Mouse (Mus musculus) 416B (cell line): ENCODE measurements around the gene Ear6.
A peak's percentile ranks its signal among the peaks of the same experiment; 100 is the strongest.
"Not testable (repeated sequence)": the region's sequence is repeated elsewhere in the genome, so short reads cannot be mapped to it uniquely, and the experiment has no call there.

ENCODE experiments used
- DNase-seq: peaks from one replicate; pipeline ENCODE4 v3.0.0; 2011; ENCODE audit warnings: low read depth

The Ear6 gene

DNA sequence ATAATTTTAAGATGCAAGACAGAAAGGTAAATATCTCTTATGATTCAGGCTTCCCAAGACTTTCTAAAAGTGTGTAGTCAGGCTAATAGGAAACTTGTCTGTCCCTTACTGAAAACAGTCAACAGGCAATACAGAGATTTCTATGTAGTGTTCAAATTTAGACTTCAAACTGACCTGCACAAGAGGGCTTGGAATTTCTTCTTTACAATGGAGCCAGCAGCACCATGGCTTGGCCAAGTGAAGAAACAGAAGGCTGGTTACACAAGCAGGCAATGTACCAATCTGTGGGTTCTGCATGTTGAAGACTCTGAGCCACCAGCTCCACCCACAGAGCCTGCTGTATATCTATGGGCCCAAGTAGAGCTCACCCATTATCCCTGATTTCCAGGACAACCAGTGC, at the start of gene Ear6:
TSS of gene Ear6 (plus strand) at position 301 of the 400 bp plus-strand sequence.
- DNase-seq = no peak

DNA sequence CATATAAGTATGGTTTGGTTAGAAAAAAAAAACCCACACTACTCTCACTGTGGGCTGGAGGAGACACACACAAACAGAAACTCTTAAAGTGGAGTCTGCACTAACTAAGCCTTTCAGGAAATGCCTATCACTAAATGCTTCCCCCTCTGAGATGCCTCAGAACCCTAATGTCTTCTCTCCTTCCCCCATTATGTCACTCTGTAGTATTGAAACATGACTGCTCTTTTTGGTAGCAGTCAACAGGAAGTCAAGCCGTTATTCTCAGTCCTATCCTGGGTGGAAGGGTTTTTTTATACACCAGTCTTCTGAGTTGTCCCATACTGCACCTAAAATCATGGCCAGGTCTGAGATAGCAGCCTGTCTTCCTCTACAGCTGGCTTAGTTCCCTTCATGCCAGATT, 26.9 kb upstream of the Ear6 start:
- no peak for DNase-seq

DNA sequence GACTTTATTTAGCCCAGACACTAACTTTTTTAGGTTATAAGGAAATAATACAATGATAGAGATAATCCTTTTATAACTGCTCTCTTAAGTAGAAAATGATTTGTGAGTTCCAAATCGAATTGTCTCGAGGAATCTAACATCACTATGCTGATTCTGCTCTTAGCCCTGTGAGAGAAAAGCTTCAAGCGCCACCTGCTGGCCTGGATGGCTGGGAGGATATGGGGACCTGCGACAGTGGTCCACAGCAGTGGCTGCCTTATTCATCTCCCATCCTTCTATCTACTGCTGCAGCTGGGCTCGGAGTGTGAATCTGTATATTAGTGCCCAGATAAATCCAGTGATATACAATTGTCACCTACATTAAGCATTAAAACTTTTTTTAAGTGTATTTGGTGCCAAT, 25.7 kb upstream of the Ear6 start:
- peak; percentile 12 for DNase-seq

DNA sequence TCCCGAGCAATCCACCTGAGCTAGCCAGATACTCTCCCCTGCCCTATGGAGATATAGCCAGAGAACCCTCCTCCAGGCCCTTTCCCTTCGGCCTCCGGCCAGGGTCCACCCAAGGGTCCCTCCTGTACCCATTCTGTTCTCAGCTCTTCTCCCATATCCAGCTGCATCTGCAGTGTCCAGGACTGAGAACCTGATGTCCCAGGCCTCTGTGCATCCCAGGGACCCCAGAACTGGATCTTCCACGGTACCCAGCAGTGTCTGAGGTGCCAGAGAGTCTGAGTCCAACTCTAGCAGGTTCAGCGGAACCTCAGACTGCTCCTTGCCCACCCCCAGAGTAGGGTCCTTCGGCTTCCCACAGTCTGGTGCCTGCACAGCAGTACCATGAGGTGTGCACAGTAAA, 24.3 kb upstream of the Ear6 start:
- DNase-seq = no peak

DNA sequence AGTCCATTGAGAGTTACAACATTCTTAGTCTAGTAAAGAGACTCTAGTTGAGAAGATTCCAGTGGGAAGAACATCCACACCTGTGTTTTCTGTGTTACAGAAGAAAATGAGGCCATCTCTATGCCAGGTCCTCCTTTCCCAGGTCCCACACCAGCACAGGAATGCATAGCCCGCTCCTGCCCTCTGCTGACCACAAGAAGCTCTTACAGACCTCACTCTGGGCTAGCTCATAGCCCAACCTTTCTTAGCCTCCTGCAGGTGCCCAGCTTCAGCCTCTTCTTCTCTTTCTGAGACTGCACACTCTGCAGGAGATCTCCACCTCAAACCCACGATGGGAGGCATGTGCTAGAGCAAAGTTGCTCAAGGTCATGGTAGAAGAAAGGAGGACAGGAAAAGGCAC, 15.0 kb upstream of the Ear6 start:
- not testable (repeated sequence) for DNase-seq

DNA sequence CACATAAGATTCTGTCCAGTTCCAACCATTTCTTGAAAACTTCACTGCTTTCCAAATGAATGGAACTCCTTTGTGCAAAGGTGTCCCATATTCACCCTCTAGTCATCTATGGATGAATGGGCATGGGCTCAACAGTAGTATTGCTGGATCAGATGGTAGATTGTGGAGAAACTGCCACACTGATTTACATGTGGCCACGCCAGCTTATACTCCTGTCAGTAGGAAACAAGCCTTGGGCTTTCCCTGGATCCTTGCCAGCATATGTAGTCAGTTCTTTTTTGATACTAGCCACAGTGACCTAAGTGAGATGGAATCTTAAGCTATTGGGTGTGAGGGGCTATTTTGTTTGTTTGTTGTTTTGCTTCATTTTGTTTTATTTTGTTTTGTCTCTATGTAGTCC, 11.2 kb upstream of the Ear6 start:
- DNase-seq = no peak

DNA sequence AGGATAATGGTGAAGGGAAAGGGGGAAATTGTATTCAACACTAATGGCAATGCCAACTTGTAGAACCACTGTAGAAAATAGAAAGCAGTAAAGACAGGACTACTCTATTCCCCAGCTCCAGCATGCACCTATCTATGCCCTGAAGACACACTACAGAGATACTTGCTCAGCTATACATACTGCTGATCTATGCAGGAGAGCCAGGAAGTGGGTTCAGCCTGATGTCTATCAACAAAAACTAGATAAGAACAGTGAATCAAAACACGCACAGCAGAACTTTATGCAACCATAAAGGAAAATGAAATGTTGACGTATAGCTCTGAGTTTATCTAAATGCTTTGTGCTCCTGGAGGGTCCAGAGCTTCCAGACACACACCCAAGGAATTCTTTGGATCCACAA, 10.7 kb upstream of the Ear6 start:
- no peak for DNase-seq

DNA sequence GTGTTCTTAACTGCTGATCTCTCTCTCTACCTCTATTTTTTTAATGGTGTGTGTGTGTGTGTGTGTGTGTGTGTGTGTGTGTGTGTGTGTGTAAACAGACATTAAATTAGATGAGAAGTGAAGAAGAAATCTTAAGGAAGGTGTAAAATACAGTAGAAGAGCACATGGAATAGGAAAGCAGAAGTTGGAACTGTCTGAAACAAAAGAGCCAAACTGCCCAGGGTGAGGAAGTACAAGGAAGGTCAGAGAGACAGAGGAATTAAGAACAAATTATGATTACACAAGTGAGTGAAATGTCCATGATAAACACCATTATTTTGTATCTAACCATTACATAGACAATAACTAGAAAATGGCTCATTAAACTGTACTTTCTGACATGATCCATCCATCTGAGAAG, 9.6 kb upstream of the Ear6 start:
- no peak for DNase-seq

DNA sequence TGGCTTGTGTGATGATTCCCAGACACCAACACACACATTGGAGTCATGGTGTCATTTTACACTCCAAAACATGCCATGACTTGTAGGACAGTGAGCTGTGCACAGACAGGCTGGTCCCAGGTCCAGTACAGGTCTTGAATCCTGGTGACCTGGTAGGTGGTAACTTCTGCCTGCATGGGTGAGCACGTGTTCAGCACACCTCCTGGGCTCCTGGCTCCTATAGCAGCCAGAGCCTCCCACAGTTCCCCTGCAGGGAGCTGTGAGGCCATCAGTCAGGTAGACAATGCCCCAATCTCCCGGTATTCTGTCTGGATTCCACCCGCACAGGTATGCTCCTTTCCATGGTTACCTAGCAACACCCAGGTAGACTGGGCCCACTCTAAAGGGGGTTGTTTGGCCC, 6.9 kb upstream of the Ear6 start:
- no peak for DNase-seq

DNA sequence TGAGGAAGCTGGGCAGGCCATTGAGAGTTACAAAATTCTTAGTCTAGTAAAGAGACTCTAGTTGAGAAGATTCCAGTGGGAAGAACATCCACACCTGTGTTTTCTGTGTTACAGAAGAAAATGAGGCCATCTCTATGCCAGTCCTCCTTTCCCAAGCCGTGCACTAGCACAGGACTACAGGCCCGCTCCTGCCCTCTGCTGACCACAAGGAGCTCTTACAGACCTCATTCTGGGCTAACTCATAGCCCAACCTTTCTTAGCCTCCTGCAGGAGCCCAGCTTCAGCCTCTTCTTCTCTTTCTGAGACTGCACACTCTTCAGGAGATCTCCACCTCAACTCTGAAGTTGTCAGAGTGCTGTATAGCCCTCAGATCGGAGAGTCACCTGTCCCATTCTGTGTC, 2.5 kb upstream of the Ear6 start:
- not testable (repeated sequence) for DNase-seq

DNA sequence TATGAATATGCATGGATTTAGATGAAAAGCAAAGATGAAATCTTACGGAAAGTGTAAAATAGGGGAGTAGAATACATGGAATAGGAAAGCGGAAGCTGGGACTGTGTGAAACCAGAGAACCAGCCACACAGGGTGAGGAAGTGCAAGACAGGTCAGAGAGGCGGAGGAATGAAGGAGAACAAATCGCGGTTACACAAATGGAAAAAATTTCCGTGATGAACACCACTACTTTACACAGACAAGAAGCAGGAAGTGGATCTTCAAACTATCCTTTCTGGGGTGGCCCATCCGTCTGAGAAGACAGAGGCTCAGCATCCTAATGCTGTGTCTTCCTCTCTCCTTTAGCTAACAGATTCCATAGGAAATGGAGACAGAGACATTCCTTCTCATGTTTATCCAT, 1.8 kb downstream of the Ear6 start:
- DNase-seq = not testable (repeated sequence)

DNA sequence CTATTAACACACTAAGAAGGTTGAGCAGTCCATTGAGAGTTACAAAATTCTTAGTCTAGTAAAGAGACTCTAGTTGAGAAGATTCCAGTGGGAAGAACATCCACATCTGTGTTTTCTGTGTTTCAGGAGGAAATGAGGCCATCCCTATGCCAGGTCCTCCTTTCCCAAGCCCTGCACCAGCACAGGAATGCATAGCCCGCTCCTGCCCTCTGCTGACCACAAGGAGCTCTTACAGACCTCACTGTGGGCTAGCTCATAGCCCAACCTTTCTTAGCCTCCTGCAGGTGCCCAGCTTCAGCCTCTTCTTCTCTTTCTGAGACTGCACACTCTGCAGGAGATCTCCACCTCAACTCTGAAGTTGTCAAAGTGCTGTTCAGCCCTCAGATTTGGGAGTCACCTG, 10.1 kb downstream of the Ear6 start:
- not testable (repeated sequence) for DNase-seq

DNA sequence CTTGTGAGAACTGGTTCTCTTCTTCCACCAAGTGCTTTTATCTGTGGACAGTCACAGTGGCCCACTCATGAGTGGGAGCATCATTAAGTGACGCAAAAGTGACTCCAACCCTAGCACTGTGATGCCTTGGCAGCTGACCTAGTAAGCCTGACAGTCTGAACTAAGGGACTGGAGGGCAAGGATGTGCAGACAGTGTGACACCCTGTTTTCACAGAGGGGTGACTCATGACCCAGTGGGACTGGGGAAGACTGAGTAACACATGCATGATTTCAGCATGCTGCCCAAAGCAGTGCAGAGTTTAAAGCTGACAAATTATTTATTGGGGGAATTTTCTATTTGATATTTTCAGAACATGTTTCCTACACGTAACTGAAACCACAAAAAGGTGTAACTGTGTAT, 17.3 kb downstream of the Ear6 start:
- DNase-seq = peak; percentile 26

DNA sequence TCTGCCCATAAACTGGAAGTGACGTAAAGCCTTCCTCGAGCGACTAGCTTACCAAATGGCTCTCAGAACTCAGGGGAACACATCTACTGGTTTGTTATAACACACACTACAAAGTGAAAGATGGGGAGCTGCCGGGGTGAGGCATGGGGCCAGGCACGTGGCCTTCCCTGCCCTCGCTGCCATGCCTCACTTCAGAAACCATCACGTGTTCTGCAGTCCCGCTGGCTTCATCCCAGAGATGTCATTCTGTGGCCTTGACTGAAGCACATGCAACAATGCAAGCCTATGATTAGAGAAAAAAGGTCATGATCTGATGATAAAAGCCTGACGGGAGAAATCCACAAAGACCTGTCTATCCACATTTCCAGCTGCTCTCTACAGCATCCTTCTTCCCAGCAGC, 18.2 kb downstream of the Ear6 start:
- no peak for DNase-seq

DNA sequence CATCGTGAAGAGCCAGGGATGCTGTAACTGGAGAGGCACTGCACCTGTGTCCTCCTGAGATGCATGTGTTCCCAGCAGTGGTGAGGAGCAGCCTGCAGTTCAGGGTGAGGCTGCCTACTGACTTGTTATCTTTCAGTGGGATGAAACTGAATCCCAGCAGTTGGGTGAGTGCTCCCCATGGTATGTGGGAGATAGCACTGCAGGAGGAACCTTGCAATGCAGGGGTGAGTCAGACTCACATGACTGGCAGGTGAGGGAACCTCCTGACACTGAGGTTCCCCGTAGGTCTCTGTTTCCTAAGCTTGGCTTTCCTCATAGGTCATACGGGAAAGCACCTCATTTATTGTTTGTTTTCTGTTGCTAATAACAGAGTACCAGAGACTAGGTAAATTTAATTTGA, 24.0 kb downstream of the Ear6 start:
- DNase-seq = no peak

DNA sequence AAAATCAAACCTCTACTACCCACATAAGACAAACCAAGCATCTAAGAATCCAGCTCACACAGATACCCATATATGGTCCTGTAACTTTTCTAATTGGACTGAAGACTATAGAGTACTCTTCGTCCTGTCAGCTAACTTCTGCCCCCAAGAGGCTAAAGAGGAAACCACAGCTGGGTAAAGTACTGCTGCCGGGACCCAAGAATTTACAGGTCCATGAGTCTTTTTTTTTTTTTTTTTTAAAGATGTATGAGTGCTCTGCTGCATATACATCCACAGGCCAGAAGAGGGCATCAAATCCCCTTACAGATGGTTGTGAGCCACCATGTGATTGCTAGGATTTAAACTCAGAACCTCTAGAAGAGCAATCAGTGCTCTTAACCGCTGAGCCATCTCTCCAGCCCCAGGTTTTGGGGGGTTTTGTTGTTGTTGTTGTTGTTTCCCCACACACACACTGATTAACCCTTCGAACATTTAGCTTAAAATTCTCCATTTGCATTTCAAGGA, 30.1 kb downstream of the Ear6 start:
- peak; percentile 95 for DNase-seq

DNA sequence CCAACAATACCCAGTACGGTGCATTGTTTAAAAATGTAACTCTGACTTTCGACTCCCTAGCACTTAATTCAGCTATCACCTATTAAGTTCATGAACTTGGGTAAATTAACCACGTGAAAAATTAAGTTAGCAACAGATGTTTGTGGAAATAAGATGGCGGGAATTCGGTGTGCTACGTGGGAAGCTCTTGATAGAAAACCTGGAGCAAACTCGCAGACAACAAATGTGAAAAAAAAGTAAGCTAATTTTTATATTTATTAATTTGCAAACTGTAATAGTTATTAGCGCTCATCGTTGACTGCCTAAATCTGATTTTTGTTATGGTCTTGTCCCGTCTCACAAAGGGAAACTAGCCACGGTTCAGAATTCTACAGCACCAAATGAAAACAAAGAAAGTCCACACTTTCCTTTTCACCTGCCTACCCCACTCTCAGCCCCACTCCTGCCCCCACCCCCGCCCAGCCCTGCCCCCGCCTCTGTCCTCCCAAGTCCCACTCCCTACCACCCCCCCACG, 30.6 kb downstream of the Ear6 start:
- DNase-seq = peak; percentile 70

DNA sequence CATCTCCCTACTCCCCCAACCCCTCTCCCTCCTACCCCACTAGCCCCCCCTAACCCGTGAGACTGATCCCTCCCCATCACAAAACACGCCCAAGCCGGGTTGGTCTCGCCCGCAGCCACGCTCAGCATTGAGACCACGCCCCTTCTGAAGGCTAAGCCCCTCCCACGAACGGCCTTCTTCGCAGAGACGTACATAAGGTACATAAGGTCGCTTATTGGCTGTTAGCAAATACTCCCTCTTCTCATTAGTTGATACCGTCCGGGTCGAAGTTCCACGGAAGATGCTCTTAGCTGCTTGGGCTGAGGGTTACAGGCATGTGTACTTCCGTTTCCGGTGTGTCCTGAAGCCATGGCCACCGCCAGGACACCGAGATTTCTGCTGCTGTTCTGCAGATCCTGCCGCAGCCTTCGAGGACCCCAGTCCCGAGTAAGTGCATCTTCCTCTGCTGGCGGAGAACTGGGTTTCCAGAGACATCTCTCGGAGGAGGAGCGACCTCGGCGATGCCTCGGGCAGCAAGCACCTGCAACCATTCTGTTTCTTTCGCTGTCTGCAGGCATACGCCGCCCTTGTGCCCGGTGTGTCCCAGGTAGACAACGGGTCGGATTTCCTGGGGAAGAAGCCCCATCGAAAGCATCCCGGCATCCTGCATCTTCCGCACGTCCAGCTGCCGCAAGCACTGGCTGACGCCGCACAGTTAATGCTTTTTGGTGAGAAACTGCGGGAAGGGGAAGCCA, 31.3 kb downstream of the Ear6 start, which contains the start of gene Mettl17:
TSS of gene Mettl17 (plus strand) at position 245 of the 734 bp plus-strand sequence.
- DNase-seq = peak; percentile 99

DNA sequence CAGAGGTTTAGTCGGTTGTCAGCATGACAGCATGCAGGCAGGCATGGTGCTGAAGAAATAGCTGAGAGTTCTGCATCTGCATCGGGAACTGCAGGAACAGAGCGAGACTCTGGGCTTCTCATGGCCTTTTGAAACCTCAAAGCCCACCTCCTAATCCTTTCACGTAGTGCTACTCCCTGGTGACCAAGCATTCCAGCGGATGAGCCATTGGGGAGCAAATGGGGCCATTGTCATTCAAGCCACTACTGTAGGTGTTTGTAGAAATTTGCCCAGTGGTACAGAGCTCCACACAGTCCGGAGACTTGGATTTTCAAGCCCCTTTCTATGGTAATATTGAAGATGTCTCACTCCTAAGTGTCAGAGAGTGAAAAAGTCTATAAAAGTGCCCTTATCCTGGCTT, 32.6 kb downstream of the Ear6 start:
- no peak for DNase-seq

DNA sequence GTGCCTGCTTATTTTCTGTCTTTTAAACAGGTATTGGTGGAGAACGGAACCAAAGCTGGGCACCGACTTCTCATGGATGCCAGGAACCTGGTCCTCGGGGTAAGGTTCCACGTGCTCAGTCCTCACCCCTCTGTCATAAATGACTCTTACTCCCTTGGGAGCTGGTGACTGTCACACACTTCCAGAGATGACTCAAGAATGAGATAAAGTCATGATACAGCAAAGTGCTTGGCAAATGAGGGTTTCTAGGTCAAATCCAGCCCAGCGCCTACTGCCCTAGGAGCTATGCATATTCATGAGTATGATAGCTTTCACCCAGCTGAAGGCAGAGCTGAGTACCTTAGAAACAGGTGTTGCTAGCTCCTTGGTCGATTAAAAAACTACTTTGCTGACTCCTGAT, 36.3 kb downstream of the Ear6 start:
- DNase-seq = no peak

DNA sequence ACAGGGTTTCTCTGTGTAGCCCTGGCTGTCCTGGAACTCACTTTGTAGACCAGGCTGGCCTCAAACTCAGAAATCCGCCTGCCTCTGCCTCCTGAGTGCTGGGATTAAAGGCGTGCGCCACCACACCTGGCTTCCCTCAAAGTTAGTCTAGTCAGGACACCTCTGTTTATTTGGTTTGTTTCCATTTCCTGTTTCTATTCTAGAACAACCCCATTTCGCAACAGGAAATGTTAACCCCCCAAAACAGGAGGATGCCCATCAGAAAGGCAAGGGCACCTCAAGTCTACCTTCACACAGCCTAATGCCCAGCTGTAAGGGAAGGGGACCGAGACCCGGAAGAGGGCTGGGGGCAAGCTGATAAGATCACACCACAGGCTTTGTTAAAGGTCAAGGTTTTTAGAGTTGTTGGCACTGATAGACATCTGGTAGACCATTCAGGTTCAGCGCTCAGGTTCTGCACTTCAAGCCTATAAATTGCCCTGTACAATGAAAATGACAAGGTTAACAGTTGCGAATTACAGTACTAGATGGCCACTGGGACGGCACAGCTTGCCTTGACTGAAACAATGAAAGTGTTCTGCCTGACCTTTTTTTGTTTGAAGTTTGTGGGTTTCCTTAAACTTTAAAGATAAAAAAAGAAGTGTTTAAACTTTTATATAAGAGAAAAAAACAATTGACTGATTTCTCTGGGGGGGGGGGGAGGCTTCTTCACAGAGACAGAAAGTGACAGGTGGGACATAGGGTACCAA, 38.9 kb downstream of the Ear6 start, which contains the start of gene Slc39a2:
TSS of gene Slc39a2 (plus strand) at position 699 of the 749 bp plus-strand sequence.
- DNase-seq = no peak

DNA sequence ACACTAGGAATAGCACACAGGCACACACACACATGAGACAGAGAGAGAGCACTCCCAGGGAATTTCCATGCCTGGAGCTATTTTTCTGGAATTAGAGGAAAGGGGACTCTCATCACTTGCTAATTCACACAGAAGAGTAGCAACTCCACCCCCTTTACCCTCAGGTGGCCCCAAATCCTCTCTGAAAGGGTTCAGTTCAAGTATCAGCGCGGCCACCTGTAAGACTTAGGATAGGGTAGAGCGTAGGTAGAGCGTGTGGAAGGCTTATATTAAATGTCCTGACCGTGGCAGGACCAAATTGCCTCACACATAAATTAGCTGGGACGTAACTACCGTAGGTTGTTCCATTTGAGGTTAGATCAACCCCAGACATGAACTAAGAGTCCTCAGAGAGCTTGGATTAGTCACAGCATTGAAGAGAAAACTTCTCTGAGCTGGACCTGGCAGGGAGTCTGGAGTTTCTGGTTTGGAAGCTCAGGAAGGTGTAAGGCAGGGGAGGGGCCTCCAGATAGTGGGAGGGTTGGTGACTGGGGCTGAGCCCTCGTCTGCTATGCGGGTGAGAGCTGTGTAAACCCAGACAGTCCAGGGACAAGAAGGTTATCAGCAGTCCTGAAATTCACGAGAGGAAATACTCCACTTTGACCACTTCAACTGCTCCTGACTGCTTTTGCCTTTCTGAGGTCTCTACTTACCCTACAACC, 39.7 kb downstream of the Ear6 start:
- no peak for DNase-seq
